Mouse (Mus musculus) adrenal gland, postnatal 36 days (tissue): Measurements from ENCODE around the gene Gucy2g. TPM values are rescaled to one million over a fixed set of nuclear protein-coding genes. Genes with fewer than 3 reads are reported as not detected.

ENCODE experiments used
- DNase-seq, 2 experiments: peaks; one replicate each; pipeline ENCODE4 v3.0.0; 2021; ENCODE audit warnings: mixed read lengths in 1 of 2
- long read RNA-seq, 2 experiments: library from polyadenylated mRNA; stranded (forward); transcript quantifications; one replicate each; pipeline ENCODE4 v2.0.0; 2021; ENCODE audit warnings: borderline sequencing depth in 2 of 2
- total RNA-seq, 2 experiments: library from RNA; stranded (reverse); gene quantifications; 2 replicates each; pipeline ENCODE4 v1.2.3; 2021

The Gucy2g gene
- not detected for total RNA-seq
- long read RNA-seq, experiment 1 = 0 reads
- long read RNA-seq, experiment 2 = 0 reads

DNA sequence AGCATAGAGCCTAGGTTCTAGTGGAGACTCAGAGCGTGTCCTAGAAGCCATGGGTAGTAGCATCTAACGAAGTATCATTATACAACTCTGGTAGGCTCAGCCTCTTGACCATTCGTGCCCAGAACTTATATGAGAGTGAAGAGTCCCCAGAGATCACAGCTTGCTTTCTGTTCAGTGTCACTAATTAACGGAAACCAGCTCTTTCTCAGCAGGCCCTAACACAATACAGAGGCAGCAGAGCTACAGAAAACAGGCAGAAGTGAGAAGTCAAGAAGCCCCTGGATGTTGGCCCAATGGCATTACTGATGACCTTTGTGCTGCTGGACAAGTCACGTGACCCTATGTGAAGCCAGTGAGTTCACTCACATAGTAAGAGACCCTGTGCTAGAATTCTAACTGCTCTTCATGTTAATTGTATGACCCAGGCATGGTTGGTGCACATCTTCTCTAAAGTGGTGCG, at the start of gene Gucy2g:
TSS of gene Gucy2g (minus strand) at position 51 of the 460 bp plus-strand sequence.
- DNase-seq = no peak

DNA sequence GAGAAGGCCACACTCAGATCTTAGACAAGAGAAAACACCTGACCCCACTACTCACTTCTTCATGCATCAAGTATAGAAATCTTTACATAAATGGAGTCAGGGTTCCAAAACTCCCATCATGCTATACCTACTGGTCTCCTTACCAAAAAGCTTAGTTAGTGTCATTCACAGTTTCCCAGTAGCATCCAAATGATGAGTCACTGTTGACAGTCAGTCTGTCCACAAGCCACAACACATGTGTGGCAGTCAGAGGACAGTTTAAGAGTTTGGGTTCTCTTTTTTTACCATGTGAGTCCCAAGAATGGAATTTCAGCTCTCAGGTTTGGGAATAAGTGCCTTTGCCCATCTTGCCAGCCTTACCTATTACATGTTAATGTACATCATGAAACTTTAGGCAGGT, 47.9 kb upstream of the Gucy2g start:
- no peak for DNase-seq

DNA sequence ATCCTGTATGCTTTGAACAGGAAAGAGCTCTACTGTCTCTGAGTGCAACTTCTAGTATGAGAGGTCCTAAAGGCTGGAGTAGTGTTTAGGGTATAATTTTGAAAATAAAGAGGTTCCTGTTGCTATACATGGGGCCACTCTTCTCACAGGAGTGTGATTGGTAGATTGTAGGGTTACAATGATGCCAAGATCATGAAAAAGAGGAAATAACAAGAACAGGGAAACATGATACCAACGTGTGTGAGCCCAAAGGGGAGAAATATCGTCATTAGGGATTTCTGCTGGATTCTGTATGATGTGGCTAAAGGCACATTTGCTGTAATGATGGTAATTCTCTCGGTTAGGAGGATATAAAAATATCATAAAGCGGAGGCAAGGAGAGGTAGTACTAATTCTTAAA, 45.0 kb upstream of the Gucy2g start:
- DNase-seq = no peak

- DNase-seq = no peak
Observed at GRCm38 (mm10) chr19:55284093-55284492, 43.1 kb upstream of the Gucy2g start.

- DNase-seq = no peak
Observed at GRCm38 (mm10) chr19:55276770-55277169, 35.7 kb upstream of the Gucy2g start.

DNA sequence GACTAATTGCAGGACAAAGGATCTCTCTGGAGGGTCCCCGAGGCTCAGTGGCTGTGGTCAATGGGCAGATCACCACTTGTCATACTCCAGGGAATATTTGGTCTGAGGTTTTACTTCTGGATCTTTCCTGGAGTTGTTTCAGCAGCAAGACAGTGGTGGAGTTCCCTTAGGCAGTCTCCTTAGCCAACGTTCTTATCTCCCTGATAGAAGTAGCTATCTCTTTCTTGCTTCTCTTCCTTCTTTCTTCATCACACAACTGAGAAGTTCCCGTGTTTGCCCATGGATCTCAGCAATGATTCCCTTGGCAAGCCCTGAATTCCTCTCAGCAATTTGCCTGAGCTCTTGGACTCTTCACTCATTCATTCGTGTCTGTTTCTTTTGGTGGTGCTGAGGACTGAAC, 35.1 kb upstream of the Gucy2g start:
- DNase-seq = no peak

DNA sequence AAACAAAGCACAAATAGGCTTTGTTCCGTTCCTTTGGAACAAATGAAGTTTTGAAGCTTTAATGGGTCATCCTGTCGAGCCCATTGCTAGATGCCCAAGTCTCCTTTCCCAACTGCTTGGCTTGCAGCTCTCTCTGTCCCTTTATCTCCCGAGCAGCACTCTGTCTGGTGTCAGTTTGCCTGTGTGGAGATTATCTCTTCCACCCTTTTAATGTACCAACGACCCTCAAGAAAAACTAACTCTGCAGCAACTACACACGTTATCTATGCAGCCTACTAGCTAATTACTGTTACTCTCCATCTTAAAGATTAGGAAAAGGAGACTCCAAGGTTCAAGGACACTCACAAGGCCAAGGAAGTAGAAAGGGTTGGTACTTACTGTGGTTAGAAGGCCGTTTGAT, 32.3 kb upstream of the Gucy2g start:
- DNase-seq = no peak

GRCm38 (mm10) chr19:55271448-55271847, 30.4 kb upstream of the Gucy2g start:
- DNase-seq = no peak

DNA sequence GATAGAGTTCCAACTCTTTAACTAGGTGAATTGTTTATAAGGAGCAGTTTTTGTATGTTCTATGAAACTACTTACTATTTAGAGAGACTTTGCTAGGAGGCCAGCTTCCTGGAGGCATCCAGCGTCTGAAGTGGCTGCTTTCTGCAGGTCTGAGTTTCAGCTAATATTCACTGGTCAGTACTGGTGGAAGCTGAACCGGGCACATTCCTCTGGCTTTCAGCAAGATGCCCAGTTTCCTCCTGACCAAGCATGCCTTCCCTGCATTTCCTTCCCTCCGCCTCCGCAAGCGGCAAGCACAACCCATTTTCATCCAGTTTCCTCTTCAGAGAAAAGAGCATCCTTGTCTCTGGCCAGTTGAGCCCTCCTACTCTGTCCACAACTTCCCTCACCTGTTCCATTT, 28.0 kb upstream of the Gucy2g start:
- no peak for DNase-seq

DNA sequence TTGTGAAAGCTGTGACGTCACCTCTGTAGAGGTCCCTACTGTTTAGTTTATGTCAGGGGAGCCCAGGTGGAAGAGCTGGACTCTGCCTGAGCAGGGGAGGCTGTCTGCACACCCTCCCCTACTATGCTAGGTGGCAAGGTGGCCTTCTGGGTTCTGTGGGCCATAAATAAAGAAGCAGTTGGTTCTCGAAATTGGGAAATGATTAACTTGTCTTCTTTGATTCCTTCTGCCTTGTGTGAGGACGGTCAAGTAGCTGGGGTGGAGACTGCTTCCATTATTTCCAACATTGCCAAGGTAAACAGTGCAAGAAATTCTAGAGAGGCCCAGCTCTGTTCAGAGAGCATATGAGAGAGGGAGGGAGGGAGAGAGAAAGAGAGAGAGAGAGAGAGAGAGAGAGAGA, 27.1 kb upstream of the Gucy2g start:
- DNase-seq = no peak

- no peak for DNase-seq
Observed at GRCm38 (mm10) chr19:55266786-55267185, 25.8 kb upstream of the Gucy2g start.

DNA sequence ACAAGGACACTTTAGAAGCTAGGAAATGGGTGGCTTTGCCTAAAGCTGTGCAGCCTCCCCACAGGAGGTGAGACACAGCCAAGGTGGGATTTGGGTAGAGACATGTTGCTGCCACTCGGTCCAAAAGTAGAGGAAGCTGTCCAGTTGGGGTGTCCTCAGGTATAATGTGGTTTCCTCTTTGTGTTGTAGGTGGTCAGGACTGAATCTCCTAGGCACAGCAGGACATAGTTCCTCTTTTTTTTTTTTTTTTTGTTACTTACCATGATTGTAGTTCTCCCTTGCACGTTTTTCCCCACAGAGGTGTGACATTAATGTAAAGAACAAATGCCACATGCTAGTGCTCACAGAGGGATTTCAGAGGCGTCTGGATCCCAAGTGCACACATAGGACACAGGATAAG, 24.2 kb upstream of the Gucy2g start:
- DNase-seq = no peak

- no peak for DNase-seq
Observed at GRCm38 (mm10) chr19:55260389-55261184, 19.6 kb upstream of the Gucy2g start.

DNA sequence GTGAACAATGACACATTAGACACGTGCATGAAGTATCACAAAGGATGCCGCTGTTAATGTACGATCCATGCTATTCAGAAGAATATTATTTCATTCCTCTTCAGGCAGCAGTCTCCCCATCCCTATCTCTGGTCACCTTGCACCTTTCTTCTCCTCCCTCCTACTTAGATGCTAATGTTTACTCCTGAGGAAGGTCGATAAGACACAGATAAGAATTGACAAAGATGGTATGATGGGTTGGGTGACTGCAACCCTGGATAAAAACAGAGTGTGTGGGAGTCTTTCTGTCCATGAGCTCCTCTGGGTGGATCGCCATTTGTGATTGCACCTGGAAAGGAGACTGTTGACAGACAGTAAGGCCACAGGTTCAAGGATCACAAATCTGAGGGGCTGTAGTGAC, 17.5 kb upstream of the Gucy2g start:
- DNase-seq = no peak

- DNase-seq = peak; percentile 12 to 43
Observed at GRCm38 (mm10) chr19:55257656-55258375, 16.8 kb upstream of the Gucy2g start.

DNA sequence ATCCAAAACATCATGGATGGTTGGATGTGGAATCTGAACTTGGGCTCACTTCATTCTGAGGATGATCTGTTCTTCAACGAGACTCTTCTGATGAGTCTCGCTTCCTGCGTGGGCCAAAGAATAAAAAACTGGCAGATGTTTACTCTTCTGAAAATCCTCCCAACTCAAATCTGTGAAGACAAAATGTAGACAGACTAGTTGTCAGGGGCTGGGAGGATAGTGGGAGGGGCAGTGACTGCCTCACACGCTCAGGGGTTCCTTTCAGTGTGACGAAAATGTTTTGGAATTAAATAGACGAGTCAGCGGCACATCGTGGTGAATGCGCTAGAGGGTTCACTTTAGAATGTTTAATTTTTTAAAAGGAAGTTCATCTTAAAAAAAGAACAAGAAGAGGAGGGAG, 15.1 kb upstream of the Gucy2g start:
- DNase-seq = no peak

DNA sequence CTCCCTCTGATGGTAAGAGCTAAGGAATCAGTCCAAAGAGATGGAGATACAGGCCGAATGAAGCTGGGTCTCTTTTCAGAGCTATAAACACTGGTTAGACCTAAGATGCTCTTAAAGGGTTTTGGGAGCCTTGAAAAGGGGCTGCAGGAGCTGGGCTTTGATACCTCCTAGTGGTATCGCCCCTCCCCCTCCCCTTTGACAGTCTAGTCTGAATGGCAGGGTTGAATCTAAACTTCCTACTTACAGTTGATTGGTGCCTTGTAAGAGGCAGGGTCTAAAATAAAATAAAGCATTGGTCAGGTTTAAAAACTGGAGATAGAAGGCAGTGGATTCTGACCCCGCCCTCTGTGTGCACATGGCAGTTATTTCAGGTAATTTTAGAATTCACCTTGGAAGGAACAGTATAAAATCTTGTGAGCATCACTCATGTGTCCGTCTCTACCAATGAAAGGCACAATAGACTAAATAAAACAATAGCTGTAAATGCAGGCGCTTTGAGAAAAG, 13.5 kb upstream of the Gucy2g start:
- peak in 1 of 2 experiments; percentile 41 for DNase-seq

DNA sequence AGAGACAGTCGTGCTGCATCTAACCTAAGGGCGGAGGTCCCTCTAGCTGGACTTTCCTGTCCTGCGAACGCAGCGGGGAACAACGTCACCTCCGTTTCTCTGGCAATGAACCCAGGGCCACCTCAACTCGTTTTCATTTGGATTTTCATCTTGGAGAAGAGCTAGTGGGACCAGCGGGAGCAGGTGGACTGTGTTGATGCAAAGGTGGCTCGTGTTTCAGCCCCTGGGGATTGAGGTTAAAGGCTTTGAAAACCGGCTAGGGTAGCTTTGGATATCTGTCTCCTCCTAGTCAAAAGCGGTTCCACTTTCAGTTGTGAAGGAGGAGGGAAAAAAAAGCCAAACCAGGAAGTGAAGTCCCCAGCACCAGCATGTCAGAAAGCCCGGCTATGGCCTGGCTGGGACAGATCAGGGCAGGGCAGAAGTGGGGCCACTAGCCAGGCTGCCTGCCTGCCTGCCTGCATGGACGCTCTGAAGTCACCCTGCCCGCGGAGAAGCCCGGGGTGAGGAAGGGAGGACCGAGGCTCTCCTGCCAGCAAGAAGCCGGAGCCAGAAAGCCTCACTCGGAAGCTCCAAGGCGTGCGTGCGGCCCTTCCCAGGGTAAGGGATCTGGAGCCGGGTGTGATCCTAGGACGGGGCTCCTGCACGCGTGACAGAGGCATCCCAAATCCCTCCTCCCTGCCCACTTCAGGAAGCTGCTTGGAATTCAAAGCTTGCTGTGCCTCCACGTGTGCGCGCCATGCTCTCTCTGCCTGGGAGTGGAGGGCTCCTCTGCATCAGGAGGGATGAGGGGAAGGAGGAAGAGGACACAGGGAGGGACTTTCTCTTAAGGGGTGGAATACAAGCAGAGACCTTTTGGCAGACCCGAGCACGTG, 12.8 kb upstream of the Gucy2g start:
- DNase-seq = peak; percentile 79 to 82

DNA sequence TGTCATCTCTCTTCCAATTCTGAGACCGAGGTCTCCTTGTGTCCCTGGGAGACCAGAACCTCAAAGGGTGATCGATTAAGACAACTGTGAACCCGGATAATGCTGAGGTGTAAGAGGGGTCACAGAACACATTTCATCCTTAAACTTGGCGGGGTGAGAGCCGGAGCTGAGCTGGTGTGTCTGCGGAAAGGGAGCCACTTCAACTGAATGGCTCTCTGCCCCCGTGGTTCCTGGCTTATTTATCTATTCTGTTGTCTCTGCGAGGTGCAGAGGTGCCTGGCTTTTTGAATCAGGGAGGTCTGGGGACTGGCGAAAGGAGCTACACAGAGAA, 12.2 kb upstream of the Gucy2g start:
- DNase-seq = no peak

DNA sequence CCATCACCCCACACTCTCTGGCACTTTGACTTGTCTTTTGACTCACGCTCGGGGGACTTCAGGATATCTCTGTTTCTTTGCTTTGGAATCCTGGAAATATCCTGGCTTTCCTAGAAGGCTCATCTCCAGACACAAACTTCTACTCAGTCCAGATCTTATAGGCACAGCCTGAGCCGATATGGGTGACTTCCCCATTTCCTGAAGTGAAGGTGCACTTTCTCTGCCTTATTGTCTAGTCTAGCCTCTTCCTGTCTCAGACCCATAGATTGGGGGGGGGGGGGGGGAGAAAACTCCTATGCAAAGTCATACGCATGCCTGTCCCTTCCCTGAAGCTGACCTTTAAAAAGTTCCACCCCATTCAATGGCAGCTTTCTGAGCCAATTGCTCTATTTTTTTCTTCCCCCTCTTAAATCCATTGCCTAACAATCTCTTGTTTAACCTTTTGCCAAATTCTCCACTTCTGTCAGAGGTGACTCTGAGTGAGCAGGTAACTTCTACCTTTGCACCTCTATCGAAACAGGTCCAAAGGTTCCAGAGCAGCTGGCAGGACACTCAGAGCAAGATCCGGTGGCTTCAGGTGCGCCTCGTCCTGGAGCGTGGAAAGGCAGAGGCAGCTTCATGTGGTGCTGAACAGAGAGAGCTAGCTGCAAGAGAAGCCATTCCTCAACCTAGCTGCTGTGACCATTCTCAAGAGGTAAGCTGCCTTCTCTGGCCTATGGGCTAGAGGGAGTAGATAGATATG, 10.5 kb upstream of the Gucy2g start, which contains the start of gene Acsl5:
TSS of gene Acsl5 (plus strand) at position 556 of the 742 bp plus-strand sequence.
- no peak for DNase-seq

- peak in 1 of 2 experiments; percentile 24 for DNase-seq
Observed at GRCm38 (mm10) chr19:55250451-55250850, 9.4 kb upstream of the Gucy2g start.
